Mouse (Mus musculus): ENCODE measurements at regions not wholly inside any gene's neighbourhood (a gene's known extent, or its start where the extent isn't known, plus 50 kb on each side); places are given as distances from the start of the nearest gene placed in this dataset.

GRCm38 (mm10) chr10:84236236-84236635, 204.2 kb downstream of the Nuak1 start:
- ATAC-seq = no peak
- Histone ChIP-seq H3K9ac (ENCODE audit: low read length) (no peak overlapping the region), H3K9me3 (replicated peaks; ENCODE audit: control insufficient read depth, low read length) (no peaks in the 10 kb centered on the region), H3K4me1 (ENCODE audit: control insufficient read depth, insufficient read depth, low read length) (peaks cover 6% of the 10 kb centered on the region; the same call in 1 of the 2 replicates), H3K4me2 (ENCODE audit: low read length) (no peak overlapping the region), H3K36me3 (ENCODE audit: control insufficient read depth, insufficient read depth, low read length) (no peaks in the 10 kb centered on the region), H3K27me3 (replicated peaks; ENCODE audit: control insufficient read depth, insufficient read depth, low read length) (no peaks in the 10 kb centered on the region), H3K4me3 (ENCODE audit: low read depth, low read length) (no peak overlapping the region), H3K27ac (ENCODE audit: low read depth, low read length) (no peak overlapping the region)
- 70% methylated on average over 2 of the region's 2 CpGs for WGBS
- DNase-seq (ENCODE audit: low spot score) = no peak

DNA sequence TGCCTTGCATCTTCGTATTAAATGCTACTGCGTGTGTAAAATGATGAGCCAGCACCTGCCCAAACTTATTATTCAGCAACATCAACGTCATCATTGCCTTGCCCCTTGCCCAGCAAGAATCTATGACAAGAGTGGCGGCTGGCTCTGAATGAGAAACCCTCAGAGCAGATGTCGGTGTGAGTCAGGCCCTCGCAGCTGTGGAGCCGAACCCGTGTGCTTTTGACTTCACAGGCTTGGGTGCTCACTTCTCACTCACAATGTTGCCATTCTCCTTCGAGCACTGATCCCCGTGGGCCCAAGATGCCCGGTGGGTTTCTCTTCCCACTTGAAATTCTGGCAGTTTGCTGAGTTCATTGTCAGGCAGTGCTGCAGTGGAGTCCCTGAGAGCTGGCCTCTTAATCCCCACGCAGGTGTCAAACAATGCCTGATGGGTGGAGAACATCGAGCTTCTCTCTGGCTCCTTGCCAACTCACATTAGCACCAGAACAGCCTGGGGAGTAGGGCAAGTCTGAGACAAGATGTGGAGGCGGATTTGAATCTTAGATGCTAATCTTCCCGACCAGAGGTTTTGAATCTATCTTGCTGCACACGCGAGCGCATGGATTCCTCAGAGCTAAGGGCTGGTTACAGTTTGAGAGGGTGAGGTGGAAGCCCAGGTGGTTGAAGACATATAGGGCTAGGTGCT, 202.0 kb downstream of the Nuak1 start:
- no peak overlapping the region for H3K4me2 ChIP-seq (ENCODE audit: low read length)
- no peak overlapping the region for H3K4me3 ChIP-seq (ENCODE audit: low read depth, low read length)
- WGBS = 40% methylated on average over 18 of the region's 18 CpGs
- DNase-seq (ENCODE audit: low spot score) (peak; percentile 61), ATAC-seq (peak; percentile 54; the same call in 1 of the 2 replicates)
- H3K27ac ChIP-seq (ENCODE audit: low read depth, low read length) = no peak overlapping the region; the same call in 1 of the 2 replicates
- H3K36me3 ChIP-seq (ENCODE audit: control insufficient read depth, insufficient read depth, low read length) = no peaks in the 10 kb centered on the region
- peaks cover 3% of the 10 kb centered on the region; the same call in 1 of the 2 replicates for H3K9me3 ChIP-seq (replicated peaks; ENCODE audit: control insufficient read depth, low read length)
- H3K27me3 ChIP-seq (replicated peaks; ENCODE audit: control insufficient read depth, insufficient read depth, low read length) = no peaks in the 10 kb centered on the region
- no peak overlapping the region for H3K9ac ChIP-seq (ENCODE audit: low read length)
- peaks cover 6% of the 10 kb centered on the region; the same call in 1 of the 2 replicates for H3K4me1 ChIP-seq (ENCODE audit: control insufficient read depth, insufficient read depth, low read length)

- Histone ChIP-seq H3K36me3 (ENCODE audit: control insufficient read depth, insufficient read depth, low read length) (no peaks in the 10 kb centered on the region), H3K27me3 (replicated peaks; ENCODE audit: control insufficient read depth, insufficient read depth, low read length) (no peaks in the 10 kb centered on the region), H3K9ac (ENCODE audit: low read length) (no peak overlapping the region), H3K9me3 (replicated peaks; ENCODE audit: control insufficient read depth, low read length) (peaks cover 3% of the 10 kb centered on the region; the same call in 1 of the 2 replicates), H3K4me3 (ENCODE audit: low read depth, low read length) (no peak overlapping the region), H3K27ac (ENCODE audit: low read depth, low read length) (no peak overlapping the region), H3K4me2 (ENCODE audit: low read length) (no peak overlapping the region), H3K4me1 (ENCODE audit: control insufficient read depth, insufficient read depth, low read length) (peaks cover 6% of the 10 kb centered on the region; the same call in 1 of the 2 replicates)
- DNase-seq (ENCODE audit: low spot score) (no peak), ATAC-seq (no peak)
- 90% methylated on average over 5 of the region's 5 CpGs for WGBS
These were observed 197.1 kb downstream of the Nuak1 start for GRCm38 (mm10) chr10:84243283-84243682.

DNA sequence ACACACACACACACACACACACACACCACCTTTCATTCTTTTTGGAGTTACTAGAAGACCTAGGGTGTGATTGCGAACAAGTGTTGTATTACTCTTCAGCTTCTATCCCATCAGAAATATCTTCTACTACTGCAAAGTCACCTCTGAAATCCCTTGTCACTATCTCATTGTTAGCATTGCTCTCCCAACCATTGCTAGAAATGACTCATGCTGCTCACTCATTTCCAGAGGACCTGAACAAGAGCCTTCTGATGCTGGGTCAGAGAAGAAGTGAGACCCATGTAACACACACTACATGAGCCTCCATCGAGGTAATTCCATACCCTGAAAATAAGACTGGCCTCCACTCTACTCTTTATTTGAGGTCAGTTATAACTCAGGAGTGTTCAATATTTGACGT, 191.1 kb downstream of the Nuak1 start:
- WGBS = 94% methylated on average over 3 of the region's 3 CpGs
- H3K36me3 ChIP-seq (ENCODE audit: control insufficient read depth, insufficient read depth, low read length) = no peaks in the 10 kb centered on the region
- ATAC-seq = no peak
- H3K9me3 ChIP-seq (replicated peaks; ENCODE audit: control insufficient read depth, low read length) = no peaks in the 10 kb centered on the region
- no peak overlapping the region for H3K4me2 ChIP-seq (ENCODE audit: low read length)
- H3K9ac ChIP-seq (ENCODE audit: low read length) = no peak overlapping the region
- H3K27me3 ChIP-seq (replicated peaks; ENCODE audit: control insufficient read depth, insufficient read depth, low read length) = no peaks in the 10 kb centered on the region
- no peak for DNase-seq (ENCODE audit: low spot score)
- no peaks in the 10 kb centered on the region for H3K4me1 ChIP-seq (ENCODE audit: control insufficient read depth, insufficient read depth, low read length)
- H3K4me3 ChIP-seq (ENCODE audit: low read depth, low read length) = no peak overlapping the region
- H3K27ac ChIP-seq (ENCODE audit: low read depth, low read length) = no peak overlapping the region

DNA sequence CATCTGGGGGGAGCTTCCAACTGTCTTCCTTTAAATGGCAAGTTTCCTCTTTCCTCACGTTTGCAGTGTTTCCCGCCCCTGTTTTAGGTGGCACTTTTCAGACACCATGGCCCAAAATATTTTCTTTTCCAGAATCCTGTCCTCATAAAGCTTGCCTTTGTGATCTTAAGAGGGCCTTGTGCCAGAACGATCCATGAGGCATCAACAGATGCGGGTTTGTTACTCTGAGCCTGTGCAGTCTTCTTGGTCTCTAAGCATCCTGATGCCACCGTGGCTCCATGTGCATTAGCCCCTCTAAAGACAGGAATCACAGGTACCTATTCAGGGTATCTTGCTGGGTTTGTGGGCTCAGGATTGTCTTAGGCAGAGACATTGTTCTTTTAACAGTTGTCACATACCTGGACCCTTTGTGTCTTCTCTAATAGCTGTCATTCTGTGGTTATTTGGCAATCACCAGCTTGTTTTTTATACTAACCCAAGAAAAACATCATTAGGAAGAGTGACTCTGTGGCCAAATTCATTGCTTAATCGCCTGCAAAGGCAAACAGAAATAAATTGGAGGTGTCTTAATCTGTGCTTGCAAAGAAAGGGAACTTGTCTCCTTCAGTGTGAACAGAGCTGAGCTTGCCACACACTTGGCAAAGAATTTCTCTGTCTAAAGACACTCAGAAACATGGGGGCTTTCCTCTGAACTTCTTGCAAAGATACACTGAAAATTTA, 179.3 kb downstream of the Nuak1 start:
- WGBS = 73% methylated on average over 6 of the region's 6 CpGs
- no peak for ATAC-seq
- Histone ChIP-seq H3K27ac (ENCODE audit: low read depth, low read length) (no peak overlapping the region), H3K4me2 (ENCODE audit: low read length) (no peak overlapping the region), H3K4me3 (ENCODE audit: low read depth, low read length) (no peak overlapping the region), H3K27me3 (replicated peaks; ENCODE audit: control insufficient read depth, insufficient read depth, low read length) (no peaks in the 10 kb centered on the region), H3K9ac (ENCODE audit: low read length) (no peak overlapping the region), H3K36me3 (ENCODE audit: control insufficient read depth, insufficient read depth, low read length) (no peaks in the 10 kb centered on the region), H3K9me3 (replicated peaks; ENCODE audit: control insufficient read depth, low read length) (no peaks in the 10 kb centered on the region), H3K4me1 (ENCODE audit: control insufficient read depth, insufficient read depth, low read length) (no peaks in the 10 kb centered on the region)
- no peak for DNase-seq (ENCODE audit: low spot score)

- DNase-seq (ENCODE audit: low spot score) (no peak), ATAC-seq (no peak)
- Histone ChIP-seq H3K4me1 (ENCODE audit: control insufficient read depth, insufficient read depth, low read length) (no peaks in the 10 kb centered on the region), H3K9ac (ENCODE audit: low read length) (no peak overlapping the region), H3K9me3 (replicated peaks; ENCODE audit: control insufficient read depth, low read length) (no peaks in the 10 kb centered on the region), H3K4me2 (ENCODE audit: low read length) (no peak overlapping the region), H3K36me3 (ENCODE audit: control insufficient read depth, insufficient read depth, low read length) (no peaks in the 10 kb centered on the region), H3K27ac (ENCODE audit: low read depth, low read length) (no peak overlapping the region), H3K4me3 (ENCODE audit: low read depth, low read length) (no peak overlapping the region), H3K27me3 (replicated peaks; ENCODE audit: control insufficient read depth, insufficient read depth, low read length) (no peaks in the 10 kb centered on the region)
- WGBS = 90% methylated on average over 4 of the region's 4 CpGs
These were observed 177.5 kb downstream of the Nuak1 start for GRCm38 (mm10) chr10:84262943-84263342.

DNA sequence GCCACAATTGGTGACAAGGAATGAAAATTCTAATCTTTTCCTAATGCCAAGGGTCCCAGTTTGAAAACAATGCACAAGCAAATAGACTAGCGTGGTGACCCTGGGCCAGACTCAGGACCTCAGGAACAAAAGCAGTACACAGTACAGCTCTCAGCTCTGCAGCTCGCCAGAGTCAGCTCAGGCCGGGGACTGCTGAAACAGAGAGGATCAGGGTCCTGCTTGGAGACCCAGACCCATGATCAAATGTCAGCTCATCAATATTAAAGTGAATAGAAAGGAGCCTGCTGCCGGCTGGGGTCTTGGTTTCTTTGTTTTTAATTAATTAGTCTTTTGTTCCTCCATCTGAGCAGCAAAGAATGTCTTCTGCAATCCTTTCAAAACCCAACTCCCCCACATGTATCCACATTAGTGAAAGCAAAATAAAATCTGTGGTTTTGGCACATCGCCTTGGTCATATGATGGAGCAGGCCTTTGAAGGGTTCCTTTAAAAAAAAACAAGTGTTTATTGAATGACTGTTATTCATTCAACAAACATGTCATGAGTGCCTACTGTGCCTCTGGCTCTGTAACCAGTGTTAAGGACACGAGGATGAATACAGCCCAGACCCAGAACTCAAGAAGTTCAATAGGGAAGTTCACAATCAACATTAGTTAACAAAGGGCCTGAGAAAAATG, 154.4 kb downstream of the Nuak1 start:
- no peaks in the 10 kb centered on the region for H3K27me3 ChIP-seq (replicated peaks; ENCODE audit: control insufficient read depth, insufficient read depth, low read length)
- H3K9me3 ChIP-seq (replicated peaks; ENCODE audit: control insufficient read depth, low read length) = no peaks in the 10 kb centered on the region
- H3K4me2 ChIP-seq (ENCODE audit: low read length) = no peak overlapping the region
- no peak overlapping the region for H3K9ac ChIP-seq (ENCODE audit: low read length)
- H3K36me3 ChIP-seq (ENCODE audit: control insufficient read depth, insufficient read depth, low read length) = no peaks in the 10 kb centered on the region
- peak; percentile 77 for DNase-seq (ENCODE audit: low spot score)
- H3K4me3 ChIP-seq (ENCODE audit: low read depth, low read length) = no peak overlapping the region
- peak; percentile 62 for ATAC-seq
- WGBS = 30% methylated on average over 6 of the region's 6 CpGs
- H3K4me1 ChIP-seq (ENCODE audit: control insufficient read depth, insufficient read depth, low read length) = 0 out of 2 replicates have a peak, but pooled peaks cover 2% of the 10 kb centered on the region
- H3K27ac ChIP-seq (ENCODE audit: low read depth, low read length) = 0 out of 2 replicates have a peak overlapping the region, but pooled peaks have one; percentile 29

GRCm38 (mm10) chr10:84294422-84294821, 146.0 kb downstream of the Nuak1 start:
- H3K36me3 ChIP-seq (ENCODE audit: control insufficient read depth, insufficient read depth, low read length) = no peaks in the 10 kb centered on the region
- DNase-seq (ENCODE audit: low spot score) (no peak), ATAC-seq (no peak)
- 86% methylated on average over 4 of the region's 4 CpGs for whole genome bisulfite sequencing
- H3K4me3 ChIP-seq (ENCODE audit: low read depth, low read length) = no peak overlapping the region
- no peaks in the 10 kb centered on the region for H3K27me3 ChIP-seq (replicated peaks; ENCODE audit: control insufficient read depth, insufficient read depth, low read length)
- H3K4me1 ChIP-seq (ENCODE audit: control insufficient read depth, insufficient read depth, low read length) = no peaks in the 10 kb centered on the region
- H3K4me2 ChIP-seq (ENCODE audit: low read length) = no peak overlapping the region
- no peak overlapping the region for H3K9ac ChIP-seq (ENCODE audit: low read length)
- H3K9me3 ChIP-seq (replicated peaks; ENCODE audit: control insufficient read depth, low read length) = no peaks in the 10 kb centered on the region
- no peak overlapping the region for H3K27ac ChIP-seq (ENCODE audit: low read depth, low read length)

All from forebrain, embryonic 14.5 days (tissue).